Mouse (Mus musculus) brain, adult 2 months (tissue): ENCODE results near the gene Gas6.

ENCODE experiments used
- DNase-seq: peaks from one replicate; pipeline ENCODE4 v3.0.0; 2011; ENCODE audit warnings: low read depth, low spot score

Gas6 gene

DNA sequence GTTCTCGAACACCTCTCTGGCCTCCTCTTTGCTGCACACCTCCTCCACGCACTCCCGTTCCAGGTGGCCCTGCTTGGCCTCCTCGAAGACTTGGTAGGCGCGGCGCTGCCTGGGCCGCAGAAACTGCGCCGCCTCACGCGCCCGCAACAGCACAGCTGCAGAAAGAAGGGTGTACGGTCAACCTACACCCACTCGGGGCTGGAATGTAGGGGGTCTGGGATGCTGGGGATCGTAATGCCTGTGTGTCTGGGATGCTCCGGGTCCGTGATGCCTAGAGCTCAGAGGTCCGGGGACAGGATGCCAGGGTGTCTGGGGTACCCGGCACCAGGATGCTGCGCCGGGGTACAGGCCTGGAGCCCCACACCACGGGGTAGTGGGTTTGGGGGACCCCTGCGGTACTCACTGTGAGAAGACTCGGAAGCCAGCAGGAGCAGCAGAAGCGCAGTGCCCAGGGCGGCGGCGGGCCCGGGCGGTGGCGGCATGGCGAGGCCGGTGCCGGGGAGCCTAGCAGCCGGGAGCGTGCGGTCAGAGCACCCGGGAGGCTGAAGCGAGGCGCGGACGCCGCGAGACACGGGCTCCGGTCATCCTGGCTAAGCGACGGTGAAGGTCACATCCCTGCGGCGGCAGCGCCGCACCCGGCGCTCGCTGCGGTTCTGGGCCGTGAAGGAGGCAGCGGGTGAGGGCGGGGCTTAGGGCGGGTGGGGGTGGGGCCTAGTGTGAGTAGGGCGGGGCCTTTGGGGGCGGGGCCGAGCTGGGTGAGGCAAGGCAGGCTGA is at the start of gene Gas6:
Gas6 (minus strand) TSS at position 633 of the 774 bp plus-strand sequence.
- DNase-seq: peak; percentile 88

DNA sequence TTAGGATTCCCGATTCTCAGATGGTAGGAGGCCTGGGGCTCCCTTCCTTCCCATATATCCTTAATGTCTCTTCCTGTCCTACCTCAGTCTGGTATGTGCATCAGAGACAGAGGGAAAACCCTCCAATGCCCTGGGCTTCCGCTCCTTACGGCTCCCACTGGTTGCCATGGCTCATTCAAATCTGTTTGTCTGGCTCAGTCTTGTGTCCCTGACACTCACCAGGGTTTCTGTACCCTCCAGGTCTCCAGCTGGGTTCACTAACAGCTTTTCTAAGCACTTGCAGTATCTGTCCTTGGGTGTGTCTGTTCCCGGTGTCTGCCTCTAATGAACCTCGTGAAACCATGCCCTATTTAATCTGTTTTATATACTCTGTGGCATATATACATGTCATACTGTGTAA is 47.2 kb upstream of the Gas6 start:
- DNase-seq: no peak

DNA sequence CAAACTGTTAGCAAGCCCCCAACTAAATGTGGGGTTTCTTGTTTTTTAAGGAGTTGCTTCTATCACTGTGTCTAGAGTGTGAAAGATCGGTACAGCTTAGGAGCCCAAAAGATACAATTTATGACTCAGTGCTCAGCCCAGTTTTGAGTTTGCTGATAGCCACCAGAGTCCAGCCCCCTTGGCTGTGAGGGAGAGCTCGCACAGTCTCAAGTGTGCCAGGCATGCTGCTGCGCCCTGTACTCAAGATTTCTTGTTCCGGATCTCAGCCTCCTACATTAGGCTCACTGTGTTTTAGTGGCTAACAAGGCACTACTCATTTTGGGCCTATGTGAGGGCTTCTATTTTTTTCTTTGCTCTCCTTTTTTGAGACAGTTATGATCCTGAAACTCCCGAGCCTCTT is 45.8 kb upstream of the Gas6 start:
- DNase-seq: no peak

DNA sequence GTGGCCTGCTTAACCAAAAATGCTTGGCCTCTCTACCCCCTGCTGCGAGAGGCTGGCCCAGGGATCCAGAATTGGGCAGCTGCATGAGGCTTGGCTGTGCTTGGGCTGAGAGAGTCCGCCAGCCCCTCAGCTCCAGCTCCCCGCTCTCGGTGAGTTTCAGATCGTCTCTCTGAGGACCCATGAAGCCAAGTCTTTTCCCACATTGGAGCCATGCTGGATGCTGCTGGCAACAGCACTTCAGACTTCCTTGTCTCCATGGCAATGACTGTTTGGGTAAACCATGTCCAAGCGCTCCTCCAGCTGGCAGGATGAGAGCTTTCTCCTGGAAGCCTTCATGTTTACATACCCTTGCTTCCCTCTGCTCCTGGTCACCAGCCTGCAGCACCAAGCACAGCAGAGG is 44.5 kb upstream of the Gas6 start:
- peak; percentile 78 for DNase-seq

DNA sequence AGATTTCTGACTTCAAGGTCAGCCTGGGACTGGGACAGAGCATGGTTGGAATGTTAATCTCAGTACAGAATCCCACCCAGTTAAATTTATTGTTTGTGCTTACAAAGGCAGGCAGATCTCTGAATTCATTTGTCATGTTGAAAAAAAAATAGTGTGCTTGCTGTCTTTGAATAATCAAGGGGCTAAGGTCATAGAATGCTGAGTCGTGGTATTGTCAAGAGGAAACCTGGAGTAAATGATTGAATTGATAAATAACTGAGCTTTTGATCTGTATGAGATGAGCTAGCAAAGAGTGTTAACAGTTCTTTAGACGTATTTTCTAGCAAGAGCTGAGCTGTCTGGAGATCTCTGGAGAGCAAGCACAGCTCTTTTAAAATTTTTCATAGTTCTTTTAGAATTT is 42.8 kb upstream of the Gas6 start:
- DNase-seq: no peak

DNA sequence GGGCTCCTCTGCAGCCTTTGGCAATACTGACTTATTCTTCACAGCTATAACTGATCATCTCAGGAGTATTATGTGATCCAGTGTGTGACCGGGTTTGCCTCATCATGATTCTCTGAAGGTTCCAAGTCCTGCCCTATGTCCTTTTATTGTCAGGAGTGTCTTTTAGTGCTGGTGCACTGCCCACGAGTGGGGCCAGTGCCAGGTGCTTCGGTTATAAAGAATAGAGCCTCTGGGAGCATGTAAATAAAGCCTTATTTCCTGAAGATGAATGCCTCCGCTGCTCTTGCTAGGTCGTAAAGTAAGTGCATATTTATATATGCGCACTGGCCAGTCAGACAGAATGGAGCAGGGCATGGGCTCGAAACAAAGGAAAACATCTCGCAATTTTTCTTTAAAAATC is 38.8 kb upstream of the Gas6 start:
- no peak for DNase-seq

DNA sequence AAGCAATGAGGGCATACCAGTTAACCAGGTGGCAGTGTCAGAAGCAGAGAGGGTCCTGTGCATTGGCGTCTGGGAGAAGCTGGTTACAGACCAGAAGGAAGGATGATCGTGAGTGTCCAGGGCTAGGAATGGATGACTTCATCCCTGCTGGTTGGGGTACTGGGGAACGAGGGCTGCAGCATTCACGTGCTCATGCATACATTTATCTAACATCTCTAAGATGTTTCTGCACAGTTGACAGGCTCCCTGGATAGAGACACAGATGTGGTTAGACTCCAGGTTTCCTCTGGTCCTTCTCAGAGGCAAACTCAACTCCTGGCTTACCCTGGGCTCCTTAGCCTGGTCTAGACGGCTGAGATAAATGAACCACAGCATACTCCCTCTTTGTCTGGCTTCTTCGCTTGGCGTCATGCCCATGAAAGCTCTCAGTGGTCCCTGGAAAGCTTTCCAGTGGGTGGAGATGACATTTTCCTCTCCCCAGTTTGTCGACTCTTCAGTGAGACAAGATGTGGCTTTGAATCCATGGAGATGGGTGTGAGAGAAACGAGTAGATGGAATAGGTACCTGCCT is 37.4 kb upstream of the Gas6 start:
- peak; percentile 47 for DNase-seq

DNA sequence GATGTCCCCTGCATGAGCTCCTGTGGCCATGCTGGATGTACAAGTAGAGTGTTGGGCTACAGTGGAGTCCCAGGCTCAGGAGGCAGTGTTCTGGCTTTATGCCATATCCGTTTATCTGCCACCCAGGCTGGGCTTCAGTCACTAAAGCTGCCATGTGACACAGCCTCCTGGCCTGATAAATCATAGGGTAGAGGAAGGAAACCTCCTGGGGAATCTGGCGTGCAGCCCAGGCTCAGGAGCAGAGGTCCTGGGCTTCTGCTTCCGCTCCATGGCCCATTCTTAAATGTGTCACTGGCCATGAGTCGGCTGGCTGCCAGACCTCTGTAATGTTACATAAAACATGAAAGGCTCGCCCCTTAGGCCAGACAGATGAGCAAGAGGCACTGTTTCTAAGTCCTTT is 36.7 kb upstream of the Gas6 start:
- DNase-seq: peak; percentile 94

DNA sequence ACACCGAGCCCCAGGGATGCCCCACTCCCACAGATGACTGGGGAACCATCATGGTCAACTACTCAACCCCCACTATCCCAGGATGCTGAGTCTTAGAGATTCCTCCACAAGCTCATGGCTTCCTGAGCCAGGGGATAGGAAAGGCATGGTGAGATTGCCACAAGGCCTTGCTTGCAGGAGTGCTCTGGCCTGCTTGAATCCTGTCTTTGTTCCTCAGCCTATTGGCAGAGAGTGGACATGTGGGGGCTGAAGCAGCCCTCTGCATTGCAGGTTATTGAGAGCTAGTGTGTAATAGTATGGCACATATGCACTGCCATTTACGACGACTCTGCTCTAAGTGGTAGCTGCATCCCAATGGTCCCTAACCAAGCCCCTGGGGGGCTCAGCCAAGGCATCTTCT is 36.1 kb upstream of the Gas6 start:
- peak; percentile 47 for DNase-seq

DNA sequence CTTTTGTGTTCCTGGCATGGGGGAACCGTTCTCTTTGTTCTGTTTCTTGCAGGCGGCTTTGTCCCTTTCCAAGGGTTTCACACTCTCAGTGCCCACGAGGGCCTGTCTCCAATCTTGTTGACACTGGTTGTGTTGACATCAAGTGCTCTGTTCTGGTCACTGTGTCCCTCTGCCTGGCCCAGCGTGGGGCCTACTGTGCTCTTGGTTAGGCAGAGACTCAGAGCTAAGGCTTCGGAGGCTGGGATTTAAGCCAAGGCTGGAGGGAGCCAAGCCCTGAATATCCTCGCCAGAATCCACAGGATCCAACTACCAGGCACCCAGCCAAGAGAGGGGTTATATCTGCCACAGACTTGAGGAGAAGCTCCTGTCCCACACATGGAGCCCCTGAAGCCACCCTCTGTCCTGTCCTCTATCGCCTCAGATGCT is 35.6 kb upstream of the Gas6 start:
- DNase-seq: peak; percentile 94

DNA sequence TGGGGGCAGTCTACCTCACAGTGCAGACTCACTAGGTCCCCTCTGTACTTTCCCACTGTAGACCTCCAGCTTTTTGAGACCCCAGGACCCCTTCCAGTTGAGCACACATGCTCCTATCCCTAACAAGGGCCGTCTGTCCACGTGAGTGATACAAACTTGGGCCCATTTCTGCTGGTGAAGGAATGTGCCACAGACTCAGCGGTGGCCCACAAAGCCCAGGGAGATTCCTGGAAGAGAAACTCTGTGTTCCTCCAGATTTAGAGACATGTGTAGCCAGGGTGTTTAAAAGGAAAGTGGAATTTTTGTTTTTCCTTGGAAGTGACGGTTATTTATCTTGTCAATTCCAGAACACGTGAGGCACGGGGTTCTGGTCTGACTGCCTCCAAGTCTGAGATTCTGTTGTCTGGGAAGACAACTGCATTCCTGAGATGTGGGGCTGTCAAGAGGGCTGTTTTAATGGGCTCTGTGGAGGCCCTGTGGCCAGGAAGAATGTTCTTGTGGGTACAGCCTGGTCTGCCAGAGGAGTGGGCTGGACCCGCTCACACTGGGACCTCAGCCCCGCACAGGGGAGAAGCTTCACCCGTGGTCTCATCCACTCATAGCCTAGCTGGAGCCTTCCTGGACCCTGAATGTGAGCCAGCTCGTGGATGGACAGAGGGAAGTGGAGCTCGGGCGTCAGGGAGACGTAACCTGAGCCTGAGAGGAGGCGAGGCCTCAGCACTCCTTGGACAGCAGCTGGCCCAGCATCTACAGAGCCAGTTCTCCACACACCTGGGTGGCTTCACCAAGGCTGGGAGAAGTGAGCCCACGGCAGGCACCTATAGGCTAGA is 34.9 kb upstream of the Gas6 start:
- no peak for DNase-seq

DNA sequence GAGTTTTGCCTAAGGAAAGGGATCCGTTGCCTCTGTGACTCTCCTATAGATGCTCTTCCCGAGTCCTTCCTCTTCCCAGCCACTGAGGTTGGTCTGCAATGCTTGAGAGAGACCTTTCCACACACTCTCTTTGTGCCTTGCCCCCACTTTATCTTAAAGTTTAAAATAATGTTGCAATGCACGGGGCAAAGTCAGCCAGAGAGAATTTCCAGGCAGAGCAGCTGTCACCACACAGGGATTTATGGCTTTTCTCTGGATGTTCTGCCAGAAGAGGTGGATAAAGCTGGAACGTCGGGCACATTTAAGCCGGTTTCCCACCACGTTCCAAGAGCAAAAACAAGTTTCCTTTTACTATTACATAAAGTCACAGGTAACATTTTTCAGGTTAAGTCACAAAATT is 27.1 kb upstream of the Gas6 start:
- DNase-seq: no peak

DNA sequence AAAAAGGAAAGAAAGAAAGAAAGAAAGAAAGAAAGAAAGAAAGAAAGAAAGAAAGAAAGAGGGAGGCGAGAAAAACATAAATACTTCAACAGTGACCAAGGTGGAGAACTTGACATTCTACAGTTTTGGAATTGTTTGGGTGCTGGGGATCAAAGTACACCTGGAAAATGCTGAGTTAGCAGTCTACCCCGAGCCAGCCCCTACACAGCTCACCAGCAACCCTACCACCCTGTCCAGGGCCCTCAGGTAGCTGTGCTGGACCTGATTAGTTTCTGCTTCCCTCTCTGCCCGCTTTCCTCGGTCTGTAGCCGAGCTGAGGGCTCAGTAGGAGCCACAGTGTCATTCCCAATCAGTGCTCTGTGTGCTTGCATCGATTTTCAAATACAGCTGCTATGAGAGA is 26.1 kb upstream of the Gas6 start:
- DNase-seq: no peak

DNA sequence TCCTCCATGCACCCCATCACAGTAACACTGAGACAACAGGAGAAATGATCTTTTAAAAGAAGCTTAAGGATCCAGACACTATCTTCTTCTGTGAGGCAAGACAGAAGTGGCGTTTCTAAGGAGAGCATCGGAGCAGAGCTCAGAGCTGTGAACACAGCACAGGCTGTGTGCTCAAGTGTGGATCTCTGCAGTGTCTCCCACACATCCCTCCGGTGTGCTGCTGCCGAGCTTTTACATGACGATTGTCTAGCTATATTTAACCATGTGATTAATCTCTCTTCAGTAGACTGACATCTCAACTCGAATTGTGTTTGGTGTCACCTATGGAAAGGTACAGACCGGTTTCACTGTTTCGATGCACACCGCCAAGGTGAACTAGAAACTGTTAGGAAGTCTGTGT is 25.2 kb upstream of the Gas6 start:
- DNase-seq: peak; percentile 71

DNA sequence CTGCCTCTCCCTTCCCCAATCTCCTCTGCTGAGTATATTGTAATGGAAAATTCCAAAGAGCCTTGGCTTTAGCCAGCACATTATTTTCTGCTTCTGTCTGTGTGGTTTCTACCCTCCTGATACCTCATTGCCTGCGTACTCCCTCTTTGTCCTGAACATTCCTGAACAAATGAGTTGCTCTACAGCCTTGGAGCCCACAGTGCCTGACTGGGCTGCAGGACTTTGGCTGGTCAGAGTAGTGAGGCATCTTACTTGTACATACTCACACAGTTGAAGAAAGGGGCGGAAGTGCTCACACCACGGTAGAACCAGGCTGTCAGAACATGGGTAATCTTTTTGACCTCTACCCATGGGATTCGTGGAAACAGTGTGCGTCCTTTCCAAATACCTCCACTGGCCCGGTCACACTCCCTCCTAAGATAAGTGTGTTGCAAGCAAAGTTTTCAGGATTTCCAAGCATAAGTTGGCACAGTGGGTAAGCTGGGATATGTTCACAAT is 23.0 kb upstream of the Gas6 start:
- no peak for DNase-seq

DNA sequence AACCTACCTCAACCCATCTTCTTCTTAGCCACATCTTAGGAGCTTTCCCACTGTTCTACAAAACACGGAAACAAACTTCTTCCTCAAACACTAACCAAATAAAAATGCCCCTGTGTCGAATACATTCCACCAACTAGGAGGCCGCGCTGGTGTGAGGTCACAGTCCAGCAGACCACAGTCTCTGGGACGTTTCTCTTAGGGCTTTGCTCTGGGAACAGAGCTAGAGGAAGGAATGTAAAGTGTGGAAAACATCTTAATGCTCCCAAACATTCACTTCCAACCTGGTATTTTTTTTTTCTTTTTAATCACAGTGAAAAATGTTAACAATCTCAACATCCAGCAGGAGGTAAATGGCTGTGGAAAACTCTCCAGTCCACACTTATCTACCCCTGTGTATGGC is 22.4 kb upstream of the Gas6 start:
- DNase-seq: no peak

DNA sequence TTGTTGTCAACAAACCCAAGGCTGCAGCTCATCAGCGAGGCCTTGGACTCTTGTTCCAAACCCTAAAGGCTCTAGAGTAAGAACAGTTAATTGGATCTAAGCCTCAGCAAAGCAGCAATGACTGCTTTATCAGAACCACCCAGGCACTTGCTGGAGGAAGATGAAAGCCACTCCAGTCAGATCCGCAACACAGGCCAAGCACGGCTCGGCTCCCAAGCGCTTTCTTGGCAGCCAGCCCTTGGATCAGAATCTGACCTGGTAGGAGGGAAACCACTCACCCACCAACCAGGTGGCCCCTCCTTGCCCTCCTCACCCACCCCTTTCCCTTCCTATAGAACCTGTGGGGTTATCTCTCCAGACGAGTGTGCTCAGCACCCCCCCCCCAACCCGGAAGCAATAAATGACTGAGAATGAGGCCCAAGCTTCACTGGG is 21.7 kb upstream of the Gas6 start:
- peak; percentile 64 for DNase-seq

DNA sequence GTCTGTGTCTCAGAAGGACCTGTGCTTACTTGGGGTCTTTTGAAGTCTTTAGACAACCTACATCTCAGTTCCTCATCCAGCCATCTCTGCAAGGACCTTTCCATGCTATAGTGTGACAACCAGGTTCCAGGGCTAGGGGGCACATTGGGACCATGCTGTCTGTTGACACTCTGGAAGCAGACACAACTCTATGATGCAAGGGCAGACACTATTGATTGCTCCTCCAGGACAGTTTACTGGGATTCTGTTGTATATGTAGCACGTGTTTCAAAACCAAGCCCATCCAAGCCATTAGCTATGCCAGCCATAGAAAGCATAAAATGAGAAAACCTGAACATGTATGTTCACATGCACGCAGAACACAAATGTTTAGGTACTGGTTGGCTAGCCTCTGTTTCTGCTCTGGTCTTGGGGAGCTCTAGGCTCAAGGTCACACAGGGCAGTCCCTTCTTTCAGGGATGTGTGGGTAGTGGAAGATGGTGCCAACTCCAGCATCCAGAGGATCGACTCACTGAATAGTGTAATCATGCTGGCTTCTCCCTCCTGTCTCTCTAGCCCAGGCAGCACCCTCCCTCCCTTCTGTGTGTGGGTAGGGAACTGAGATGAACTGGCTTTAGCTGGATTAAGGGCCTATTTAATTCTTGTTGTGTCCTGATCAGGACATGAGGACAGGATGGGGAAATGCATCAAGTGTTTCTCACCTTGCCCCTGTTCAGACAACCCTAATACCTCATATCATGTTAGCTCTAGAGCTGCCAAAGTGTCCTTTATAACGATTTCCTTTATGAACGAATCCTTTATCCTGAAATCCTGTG is 19.5 kb upstream of the Gas6 start:
- DNase-seq: no peak

DNA sequence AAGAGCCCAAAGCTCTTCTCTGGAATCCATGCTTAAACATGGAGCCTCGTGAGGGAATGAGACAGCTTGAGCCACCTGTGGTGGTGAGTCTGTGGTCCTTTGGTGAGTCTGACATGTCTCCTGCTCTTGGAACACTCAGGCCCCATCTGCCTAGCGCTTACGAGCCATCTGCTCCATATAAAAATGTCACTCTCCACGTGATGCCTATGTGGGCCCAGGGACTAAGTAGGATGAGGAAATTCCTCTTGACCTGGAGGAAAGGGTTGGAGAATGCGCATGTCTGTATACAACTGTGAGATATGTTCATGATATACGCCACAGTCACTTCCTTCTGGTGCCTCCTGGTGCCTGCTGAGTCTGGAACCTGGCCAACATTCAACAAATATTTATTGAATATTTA is 18.4 kb upstream of the Gas6 start:
- peak; percentile 96 for DNase-seq

DNA sequence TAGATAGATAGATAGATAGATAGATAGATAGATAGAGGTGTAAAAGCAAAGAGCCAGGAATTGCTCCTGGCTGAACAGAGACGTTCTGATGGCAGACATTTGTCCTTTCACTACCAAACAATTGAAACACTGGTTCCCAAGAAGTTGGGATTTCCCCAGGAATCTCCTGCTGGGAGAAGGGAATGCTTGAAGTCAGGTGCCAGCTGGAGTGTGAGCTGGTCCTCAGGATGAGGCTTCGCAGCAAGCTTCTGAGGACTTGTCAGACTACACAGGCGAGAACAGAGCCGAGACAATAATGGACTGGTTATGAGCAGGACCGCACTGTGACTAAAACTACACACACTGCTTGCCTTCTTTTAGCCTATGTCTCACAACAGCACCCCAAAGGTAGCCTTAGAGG is 17.7 kb upstream of the Gas6 start:
- peak; percentile 87 for DNase-seq

DNA sequence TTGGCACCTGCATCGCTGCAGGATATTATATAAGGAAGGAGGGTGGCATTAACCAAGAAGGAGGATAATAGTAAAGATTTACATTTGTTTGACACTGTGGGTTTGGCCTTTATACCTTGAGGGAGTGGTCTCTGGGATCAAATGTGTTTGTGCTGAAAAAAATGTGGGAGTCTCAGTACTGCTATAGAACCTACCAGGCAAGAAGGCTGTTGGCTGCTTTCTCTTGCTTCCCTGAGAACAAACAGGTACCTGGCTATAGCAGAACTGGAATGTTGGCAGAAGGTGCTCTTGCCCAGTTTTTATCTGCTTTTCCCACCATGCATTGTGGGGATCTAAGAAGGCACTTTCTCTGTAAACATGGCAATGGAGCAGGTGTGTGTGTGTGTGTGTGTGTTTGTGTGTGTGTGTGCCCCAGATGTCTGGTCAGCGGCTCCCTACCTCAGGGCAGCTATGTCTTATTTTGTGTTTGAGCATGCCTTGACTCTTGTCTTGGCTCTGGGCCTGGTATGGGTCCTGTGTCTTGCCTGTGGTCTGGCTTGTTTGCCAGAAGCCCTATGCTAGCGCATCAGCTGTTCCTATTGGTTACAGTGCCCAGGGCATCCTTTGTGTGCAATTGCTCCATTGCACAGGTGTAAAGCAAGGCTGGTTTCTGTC is 13.1 kb upstream of the Gas6 start:
- no peak for DNase-seq
